16 mouse cellular contexts compared by ENCODE assay signal in genomic region chr19:47754931-47755330, GRCm38 (mm10). TPM values are rescaled to one million over a fixed set of nuclear protein-coding genes. Genes with fewer than 3 reads are reported as not detected.
A peak's percentile ranks its signal among the peaks of the same experiment; 100 is the strongest.
DNase-seq lines count a peak whose midpoint lies in the region; ATAC-seq and TF ChIP-seq lines count a peak whose summit lies in the region.
"Had no signal": no experiment of that assay in that cellular context is flagged by ENCODE, and none has a peak within 500 bp of the region (broad histone marks: within the 10 kb centered on the region; RNA-seq: fewer than 3 reads in every experiment).

No protein-coding gene starts in this region.

- peak; percentile 32 for ATAC-seq in activated CD4-positive, CD25-positive, alpha-beta regulatory T cell, adult 4 months
- ATAC-seq: hindbrain, postnatal 0 days; liver, postnatal 0 days had no signal

- intact Hi-C loops in gastrocnemius, adult 2 months (cut with DNase I): no loop called here
- intact Hi-C loops in gastrocnemius, postnatal 36 days (cut with DNase I): no loop called here

- peak overlapping the region; percentile 48; the same call in 1 of the 2 replicates for H3K4me3 ChIP-seq in gastrocnemius, adult 2 months
- H3K4me3 ChIP-seq: forebrain, embryonic 10.5 days; kidney, embryonic 15.5 days; neural tube, embryonic 15.5 days had no signal

- no peak for TF ChIP-seq CTCF in gastrocnemius, adult 2 months (IDR thresholded peaks at IDR 0.05)

- DNase-seq in gastrocnemius, adult 2 months: no peak
- DNase-seq in gastrocnemius, postnatal 36 days: no peak
- DNase-seq in lung, postnatal 10 days: peak; percentile 8
- DNase-seq in lung, adult 18-20 months: no peak
- peak; percentile 14 for DNase-seq in naive thymus-derived CD4-positive, alpha-beta T cell, adult 2 months (ENCODE audit: low read depth)
- no peak for DNase-seq in left cerebral cortex, adult 9 months (ENCODE audit: low spot score in 2 of 2)
- no peak for DNase-seq in adrenal gland, postnatal 10 days
- DNase-seq: cerebellum, postnatal 14 days; liver, postnatal 0 days; thymus, postnatal 4 days had no signal

- H3K27ac ChIP-seq in gastrocnemius, adult 2 months: no peak overlapping the region
- H3K27ac ChIP-seq: forebrain, embryonic 10.5 days; hindbrain, postnatal 0 days; kidney, embryonic 15.5 days; limb, embryonic 15.5 days; neural tube, embryonic 15.5 days had no signal

RNA-seq across cellular contexts. Expression of gene Sfr1, which starts 23.4 kb away (rescaled TPM):
- 10 to 100 TPM; 80.3 to 85.3 TPM for total RNA-seq in gastrocnemius, adult 2 months (2021)
- total RNA-seq in gastrocnemius, postnatal 36 days (2021): 10 to 100 TPM; 71.2 to 79.0 TPM
- 100 to 1,000 TPM; 132 to 161 TPM for polyA plus RNA-seq in activated CD4-positive, CD25-positive, alpha-beta regulatory T cell, adult 4 months (2017; shearing (Covaris generic))
- 10 to 100 TPM; 80.7 to 88.4 TPM for total RNA-seq in adrenal gland, postnatal 10 days (2021)

Comparison
In these comparisons a context has a peak if more than half of its experiments do, and no peak if none do; other contexts are left out.
1. DNase-seq: peak in lung, postnatal 10 days (single experiment) and naive thymus-derived CD4-positive, alpha-beta T cell, adult 2 months (single experiment); none in gastrocnemius, adult 2 months (single experiment), gastrocnemius, postnatal 36 days (0 of 2), lung, adult 18-20 months (0 of 2), left cerebral cortex, adult 9 months (0 of 2) and adrenal gland, postnatal 10 days (single experiment).